Mouse (Mus musculus) kidney, embryonic 14.5 days (tissue): Measurements from ENCODE around the gene Hic1. TPM values are rescaled to one million over a fixed set of nuclear protein-coding genes. Genes with fewer than 3 reads are reported as not detected.
A peak's percentile ranks its signal among the peaks of the same experiment; 100 is the strongest.

Source experiments
- ATAC-seq: fragments of 200-750 bp; cut with Nextera tagmentation; 2 replicates; pipeline ENCODE4 v1.8.0; 2017; ENCODE audit warnings: moderate number of reproducible peaks, mild to moderate bottlenecking, moderate TSS enrichment, moderate library complexity; ENCODE audit not compliant: low FRiP score, low TSS enrichment
- H3K27ac ChIP-seq: fragments of 300-500 bp; sonication (generic); 2 replicates; pipeline ENCODE4 v1.5.1; 2014; ENCODE audit warnings: low read depth, mild to moderate bottlenecking, low read length, moderate library complexity, mixed read lengths
- H3K27me3 ChIP-seq: fragments of 300-500 bp; sonication (generic); 2 replicates; pipeline ENCODE4 v1.6.1; 2014; ENCODE audit warnings: mild to moderate bottlenecking, low read length; ENCODE audit not compliant: control insufficient read depth, insufficient read depth
- H3K36me3 ChIP-seq: fragments of 300-500 bp; sonication (generic); 2 replicates; pipeline ENCODE4 v1.6.1; 2014; ENCODE audit warnings: low read length, mixed read lengths; ENCODE audit not compliant: control insufficient read depth, insufficient read depth
- H3K4me1 ChIP-seq: fragments of 300-500 bp; sonication (generic); 2 replicates; pipeline ENCODE4 v1.6.1; 2014; ENCODE audit warnings: low read length, mixed read lengths; ENCODE audit not compliant: control insufficient read depth, insufficient read depth
- H3K4me2 ChIP-seq: fragments of 300-500 bp; sonication (generic); replicated peaks from 2 replicates; pipeline ENCODE4 v1.6.1; 2014; ENCODE audit warnings: low read depth, mild to moderate bottlenecking, low read length
- H3K4me3 ChIP-seq: fragments of 300-500 bp; sonication (generic); 2 replicates; pipeline ENCODE4 v1.5.1; 2014; ENCODE audit warnings: mild to moderate bottlenecking, low read length
- H3K9ac ChIP-seq: fragments of 300-500 bp; sonication (generic); 2 replicates; pipeline ENCODE4 v1.6.1; 2014; ENCODE audit warnings: low read depth, mild to moderate bottlenecking, low read length, moderate library complexity
- H3K9me3 ChIP-seq: fragments of 300-500 bp; sonication (generic); 2 replicates; pipeline ENCODE4 v1.6.1; 2016; ENCODE audit warnings: low read length; ENCODE audit not compliant: control insufficient read depth
- WGBS: fragments of 180-500 bp; shearing (Covaris S2); extraction: QIAGEN DNeasy Blood & Tissue Kit; methylation state at CpG from one replicate; pipeline ENCODE4 v1.1.7; 2014; 5-methylcytosine and 5-hydroxymethylcytosine counted together
- polyA plus RNA-seq: library from polyadenylated mRNA; unstranded; fragments of >200 nt; fragmentation: Nextera tagmentation; extraction: Ambion mirVana; gene quantifications from 2 replicates; pipeline ENCODE4 v1.2.1, GENCODE M21; 2014

The Hic1 gene
- polyA plus RNA-seq, 1 experiment from 2014 or later = 16.9 TPM

GRCm38 (mm10) chr11:75139122-75139963, 30.0 kb downstream of the Hic1 start:
- no peak overlapping the region for H3K4me3 ChIP-seq
- H3K4me1 ChIP-seq = peaks cover 46% of the 10 kb centered on the region
- peaks cover 2% of the 10 kb centered on the region; the same call in 1 of the 2 replicates for H3K36me3 ChIP-seq
- H3K27ac ChIP-seq = peak overlapping the region; percentile 73
- no peaks in the 10 kb centered on the region for H3K9me3 ChIP-seq
- H3K27me3 ChIP-seq = no peaks in the 10 kb centered on the region
- 13% methylated on average over 11 of the region's 11 CpGs for WGBS
- H3K9ac ChIP-seq = no peak overlapping the region
- H3K4me2 ChIP-seq = no peak overlapping the region
- peak; percentile 78 for ATAC-seq

- H3K27ac ChIP-seq = peak overlapping the region; percentile 45; the same call in 1 of the 2 replicates
- no peak for ATAC-seq
Measured at GRCm38 (mm10) chr11:75136666-75137398, 32.5 kb downstream of the Hic1 start.

GRCm38 (mm10) chr11:75135358-75135757, 34.0 kb downstream of the Hic1 start:
- ATAC-seq = no peak
- WGBS = 84% methylated on average over 4 of the region's 4 CpGs
- Histone ChIP-seq H3K36me3 (no peaks in the 10 kb centered on the region), H3K27ac (peak overlapping the region; percentile 66), H3K4me3 (no peak overlapping the region), H3K4me2 (no peak overlapping the region), H3K27me3 (no peaks in the 10 kb centered on the region), H3K4me1 (peaks cover 47% of the 10 kb centered on the region), H3K9ac (no peak overlapping the region), H3K9me3 (no peaks in the 10 kb centered on the region)

More at GRCm38 (mm10) chr11:75136666-75137398, 32.5 kb downstream of the Hic1 start:
- H3K4me3 ChIP-seq = no peak overlapping the region
- H3K4me2 ChIP-seq = no peak overlapping the region
- 37% methylated on average over 5 of the region's 5 CpGs for WGBS
- H3K4me1 ChIP-seq = peaks cover 58% of the 10 kb centered on the region
- no peaks in the 10 kb centered on the region for H3K27me3 ChIP-seq
- H3K9me3 ChIP-seq = no peaks in the 10 kb centered on the region
- no peaks in the 10 kb centered on the region for H3K36me3 ChIP-seq
- no peak overlapping the region for H3K9ac ChIP-seq

GRCm38 (mm10) chr11:75134485-75135068, 34.7 kb downstream of the Hic1 start:
- no peaks in the 10 kb centered on the region for H3K36me3 ChIP-seq
- H3K4me1 ChIP-seq = peaks cover 39% of the 10 kb centered on the region
- no peaks in the 10 kb centered on the region for H3K27me3 ChIP-seq
- ATAC-seq = no peak
- H3K4me2 ChIP-seq = no peak overlapping the region
- no peak overlapping the region for H3K9ac ChIP-seq
- no peaks in the 10 kb centered on the region for H3K9me3 ChIP-seq
- 67% methylated on average over 5 of the region's 5 CpGs for WGBS
- H3K4me3 ChIP-seq = no peak overlapping the region
- H3K27ac ChIP-seq = peak overlapping the region; percentile 66; the same call in 1 of the 2 replicates

GRCm38 (mm10) chr11:75133951-75134350, 35.4 kb downstream of the Hic1 start:
- Histone ChIP-seq H3K27me3 (no peaks in the 10 kb centered on the region), H3K9me3 (no peaks in the 10 kb centered on the region), H3K4me3 (no peak overlapping the region), H3K4me1 (peaks cover 33% of the 10 kb centered on the region), H3K9ac (no peak overlapping the region), H3K36me3 (no peaks in the 10 kb centered on the region), H3K27ac (peak overlapping the region; percentile 66; the same call in 1 of the 2 replicates), H3K4me2 (no peak overlapping the region)
- peak; percentile 73; the same call in 1 of the 2 replicates for ATAC-seq
- 2% methylated on average over 2 of the region's 2 CpGs for WGBS

- no peak overlapping the region for H3K9ac ChIP-seq
- H3K4me1 ChIP-seq = peaks cover 28% of the 10 kb centered on the region
Measured at GRCm38 (mm10) chr11:75133391-75133790, 35.9 kb downstream of the Hic1 start.

GRCm38 (mm10) chr11:75132278-75132677, 37.0 kb downstream of the Hic1 start:
- 87% methylated on average over 5 of the region's 5 CpGs for WGBS
- no peaks in the 10 kb centered on the region for H3K27me3 ChIP-seq
- no peak for ATAC-seq
- no peak overlapping the region for H3K27ac ChIP-seq
- peaks cover 23% of the 10 kb centered on the region for H3K4me1 ChIP-seq
- no peaks in the 10 kb centered on the region for H3K36me3 ChIP-seq
- H3K4me3 ChIP-seq = no peak overlapping the region
- H3K9me3 ChIP-seq = no peaks in the 10 kb centered on the region
- no peak overlapping the region for H3K9ac ChIP-seq
- no peak overlapping the region for H3K4me2 ChIP-seq

More at GRCm38 (mm10) chr11:75133391-75133790, 35.9 kb downstream of the Hic1 start:
- H3K27ac ChIP-seq = peak overlapping the region; percentile 66; the same call in 1 of the 2 replicates
- no peaks in the 10 kb centered on the region for H3K27me3 ChIP-seq
- no peak for ATAC-seq
- no peaks in the 10 kb centered on the region for H3K36me3 ChIP-seq
- H3K4me2 ChIP-seq = no peak overlapping the region
- 84% methylated on average over 5 of the region's 5 CpGs for WGBS
- H3K9me3 ChIP-seq = no peaks in the 10 kb centered on the region
- H3K4me3 ChIP-seq = no peak overlapping the region

- Histone ChIP-seq H3K27ac (no peak overlapping the region), H3K4me1 (peaks cover 14% of the 10 kb centered on the region), H3K4me3 (no peak overlapping the region), H3K9me3 (no peaks in the 10 kb centered on the region), H3K27me3 (no peaks in the 10 kb centered on the region), H3K4me2 (no peak overlapping the region), H3K36me3 (no peaks in the 10 kb centered on the region), H3K9ac (no peak overlapping the region)
- ATAC-seq = no peak
- WGBS = 74% methylated on average over 4 of the region's 4 CpGs
Measured at GRCm38 (mm10) chr11:75131300-75131699, 38.0 kb downstream of the Hic1 start.
